Mouse (Mus musculus) neural tube, embryonic 12.5 days (tissue): ENCODE measurements around the gene Epha10. TPM values are rescaled to one million over a fixed set of nuclear protein-coding genes. Genes with fewer than 3 reads are reported as not detected.

Experiments
- ATAC-seq: fragments of 200-750 bp; cut with Nextera tagmentation; 2 replicates; pipeline ENCODE4 v1.8.0; 2017; ENCODE audit warnings: low read depth, mild to moderate bottlenecking, moderate TSS enrichment, moderate library complexity; ENCODE audit not compliant: low FRiP score
- H3K27ac ChIP-seq: fragments of 300-500 bp; sonication (generic); 2 replicates; pipeline ENCODE4 v1.5.1; 2016
- H3K27me3 ChIP-seq: fragments of 300-500 bp; sonication (generic); replicated peaks from 2 replicates; pipeline ENCODE4 v1.6.1; 2016; ENCODE audit warnings: mild to moderate bottlenecking
- H3K36me3 ChIP-seq: fragments of 300-500 bp; sonication (generic); 2 replicates; pipeline ENCODE4 v1.6.1; 2016; ENCODE audit warnings: mild to moderate bottlenecking
- H3K4me1 ChIP-seq: fragments of 300-500 bp; sonication (generic); 2 replicates; pipeline ENCODE4 v1.6.1; 2016
- H3K4me2 ChIP-seq: fragments of 300-500 bp; sonication (generic); replicated peaks from 2 replicates; pipeline ENCODE4 v1.6.1; 2016; ENCODE audit warnings: mild to moderate bottlenecking
- H3K4me3 ChIP-seq: fragments of 300-500 bp; sonication (generic); 2 replicates; pipeline ENCODE4 v1.5.1; 2016
- H3K9ac ChIP-seq: fragments of 300-500 bp; sonication (generic); 2 replicates; pipeline ENCODE4 v1.6.1; 2016; ENCODE audit warnings: mild to moderate bottlenecking
- H3K9me3 ChIP-seq: fragments of 300-500 bp; sonication (generic); 2 replicates; pipeline ENCODE4 v1.6.1; 2016; ENCODE audit warnings: mild to moderate bottlenecking
- WGBS: fragments of 180-500 bp; shearing (Covaris S2); methylation state at CpG from one replicate; pipeline ENCODE4 v1.1.7; 2016; 5-methylcytosine and 5-hydroxymethylcytosine counted together
- polyA plus RNA-seq: library from polyadenylated mRNA; unstranded; fragments of >200 nt; fragmentation: Nextera tagmentation; extraction: Ambion mirVana; gene quantifications from 2 replicates; pipeline ENCODE4 v1.2.1, GENCODE M21; 2016

Epha10 gene
- polyA plus RNA-seq, 1 experiment from 2014 or later = 6.6 TPM

GRCm38 (mm10) chr4:124951036-124951433, 70.3 kb downstream of the Epha10 start:
- Histone ChIP-seq H3K4me3 (no peak overlapping the region), H3K9me3 (no peaks in the 10 kb centered on the region), H3K9ac (no peak overlapping the region), H3K27ac (no peak overlapping the region), H3K27me3 (no peaks in the 10 kb centered on the region), H3K36me3 (no peaks in the 10 kb centered on the region), H3K4me2 (no peak overlapping the region), H3K4me1 (no peaks in the 10 kb centered on the region)
- no peak for ATAC-seq
- WGBS = 42% methylated on average over 10 of the region's 10 CpGs

GRCm38 (mm10) chr4:124953546-124953945, 72.8 kb downstream of the Epha10 start:
- Histone ChIP-seq H3K4me3 (no peak overlapping the region), H3K27ac (no peak overlapping the region), H3K4me2 (no peak overlapping the region), H3K4me1 (no peaks in the 10 kb centered on the region), H3K9ac (no peak overlapping the region), H3K36me3 (no peaks in the 10 kb centered on the region), H3K27me3 (no peaks in the 10 kb centered on the region), H3K9me3 (no peaks in the 10 kb centered on the region)
- ATAC-seq = no peak
- WGBS = 75% methylated on average over 4 of the region's 4 CpGs

GRCm38 (mm10) chr4:124957284-124957683, 76.6 kb downstream of the Epha10 start:
- Histone ChIP-seq H3K27me3 (no peaks in the 10 kb centered on the region), H3K27ac (no peak overlapping the region), H3K4me1 (no peaks in the 10 kb centered on the region), H3K4me3 (no peak overlapping the region), H3K9ac (no peak overlapping the region), H3K36me3 (no peaks in the 10 kb centered on the region), H3K4me2 (no peak overlapping the region), H3K9me3 (no peaks in the 10 kb centered on the region)
- 82% methylated on average over 2 of the region's 2 CpGs for WGBS
- ATAC-seq = no peak

- no peaks in the 10 kb centered on the region for H3K9me3 ChIP-seq
- H3K4me1 ChIP-seq = no peaks in the 10 kb centered on the region
- H3K4me2 ChIP-seq = no peak overlapping the region
- H3K27ac ChIP-seq = no peak overlapping the region
- H3K4me3 ChIP-seq = no peak overlapping the region
- ATAC-seq = no peak
- no peaks in the 10 kb centered on the region for H3K36me3 ChIP-seq
- WGBS = 53% methylated on average over 11 of the region's 11 CpGs
- H3K27me3 ChIP-seq = no peaks in the 10 kb centered on the region
- no peak overlapping the region for H3K9ac ChIP-seq
Observed at GRCm38 (mm10) chr4:124959062-124959461, 78.4 kb downstream of the Epha10 start.

- H3K4me2 ChIP-seq = no peak overlapping the region
- no peak for ATAC-seq
- H3K4me3 ChIP-seq = no peak overlapping the region
- no peaks in the 10 kb centered on the region for H3K9me3 ChIP-seq
- H3K9ac ChIP-seq = no peak overlapping the region
- H3K36me3 ChIP-seq = no peaks in the 10 kb centered on the region
- WGBS = 92% methylated on average over 11 of the region's 11 CpGs
- no peaks in the 10 kb centered on the region for H3K27me3 ChIP-seq
- H3K27ac ChIP-seq = no peak overlapping the region
- H3K4me1 ChIP-seq = peaks cover 6% of the 10 kb centered on the region
Observed at GRCm38 (mm10) chr4:124960940-124961339, 80.2 kb downstream of the Epha10 start.

- WGBS = 75% methylated on average over 11 of the region's 11 CpGs
- Histone ChIP-seq H3K4me2 (no peak overlapping the region), H3K27me3 (no peaks in the 10 kb centered on the region), H3K9me3 (no peaks in the 10 kb centered on the region), H3K36me3 (no peaks in the 10 kb centered on the region), H3K4me3 (no peak overlapping the region), H3K27ac (no peak overlapping the region), H3K4me1 (peaks cover 6% of the 10 kb centered on the region), H3K9ac (no peak overlapping the region)
- ATAC-seq = no peak
Observed at GRCm38 (mm10) chr4:124962576-124962975, 81.9 kb downstream of the Epha10 start.

GRCm38 (mm10) chr4:124964912-124965599, 84.4 kb downstream of the Epha10 start:
- H3K4me2 ChIP-seq = no peak overlapping the region

More at GRCm38 (mm10) chr4:124964912-124965599, 84.4 kb downstream of the Epha10 start:
- H3K4me1 ChIP-seq = peaks cover 8% of the 10 kb centered on the region
- WGBS = 10% methylated on average over 8 of the region's 8 CpGs
- H3K9me3 ChIP-seq = no peaks in the 10 kb centered on the region
- no peaks in the 10 kb centered on the region for H3K36me3 ChIP-seq
- no peak overlapping the region for H3K4me3 ChIP-seq
- no peak overlapping the region for H3K27ac ChIP-seq
- ATAC-seq = no peak
- no peak overlapping the region for H3K9ac ChIP-seq
- H3K27me3 ChIP-seq = no peaks in the 10 kb centered on the region; the same call in 1 of the 2 replicates

Other genes with a start within 250 kb of the Epha10 start
- gene Pou3f1, start 224.1 kb upstream of the Epha10 start, polyA plus RNA-seq = 25.2 and 25.8 TPM in 2 replicates
- 58.5 and 60.4 TPM in 2 replicates for gene Utp11, start 187.3 kb upstream of the Epha10 start, polyA plus RNA-seq
- 1.6 and 3.6 TPM in 2 replicates for gene Fhl3, start 180.2 kb upstream of the Epha10 start, polyA plus RNA-seq
- 157 and 162 TPM in 2 replicates for gene Sf3a3, start 166.1 kb upstream of the Epha10 start, polyA plus RNA-seq
- gene Inpp5b, start 139.0 kb upstream of the Epha10 start, polyA plus RNA-seq = 26.2 and 29.7 TPM in 2 replicates
- gene Mtf1, start 78.8 kb upstream of the Epha10 start, polyA plus RNA-seq = 12.9 and 14.2 TPM in 2 replicates
- gene Yrdc, start 30.2 kb upstream of the Epha10 start, polyA plus RNA-seq = 56.4 and 56.5 TPM in 2 replicates
- 71.6 and 77.6 TPM in 2 replicates for gene 1110065P20Rik, start 29.7 kb upstream of the Epha10 start, polyA plus RNA-seq
- gene Maneal, start 18.7 kb upstream of the Epha10 start, polyA plus RNA-seq = 8.2 and 10.3 TPM in 2 replicates
- gene 9930104L06Rik, start 56.1 kb downstream of the Epha10 start, polyA plus RNA-seq = 16.5 and 18.6 TPM in 2 replicates
- 121 TPM in 2 replicates for gene Cdca8, start 58.4 kb downstream of the Epha10 start, polyA plus RNA-seq
- gene Rspo1, start 105.5 kb downstream of the Epha10 start, polyA plus RNA-seq = 1.3 and 4.6 TPM in 2 replicates
- 89.7 and 96.1 TPM in 2 replicates for gene Gnl2, start 135.7 kb downstream of the Epha10 start, polyA plus RNA-seq
- gene Dnali1, start 184.8 kb downstream of the Epha10 start, polyA plus RNA-seq = 0.18 and 0.34 TPM in 2 replicates
- 35.2 and 37.2 TPM in 2 replicates for gene Snip1, start 185.8 kb downstream of the Epha10 start, polyA plus RNA-seq
- 120 and 129 TPM in 2 replicates for gene Meaf6, start 204.2 kb downstream of the Epha10 start, polyA plus RNA-seq
- gene Zc3h12a, start 246.9 kb downstream of the Epha10 start, polyA plus RNA-seq = 0.39 and 0.49 TPM in 2 replicates